Mouse (Mus musculus) stomach, adult 2 months (tissue): Measurements from ENCODE around the gene Cnga4. TPM values are rescaled to one million over a fixed set of nuclear protein-coding genes. Genes with fewer than 3 reads are reported as not detected.

Experiments used
- polyA plus RNA-seq: library from polyadenylated mRNA; depleted of rRNA; stranded (reverse); fragments of >200 nt; gene quantifications from 2 replicates; pipeline ENCODE4 v1.2.3, GENCODE M21; 2012; rRNA removed

The Cnga4 gene
- 0.05 and 0.08 TPM in 2 replicates for polyA plus RNA-seq

DNA sequence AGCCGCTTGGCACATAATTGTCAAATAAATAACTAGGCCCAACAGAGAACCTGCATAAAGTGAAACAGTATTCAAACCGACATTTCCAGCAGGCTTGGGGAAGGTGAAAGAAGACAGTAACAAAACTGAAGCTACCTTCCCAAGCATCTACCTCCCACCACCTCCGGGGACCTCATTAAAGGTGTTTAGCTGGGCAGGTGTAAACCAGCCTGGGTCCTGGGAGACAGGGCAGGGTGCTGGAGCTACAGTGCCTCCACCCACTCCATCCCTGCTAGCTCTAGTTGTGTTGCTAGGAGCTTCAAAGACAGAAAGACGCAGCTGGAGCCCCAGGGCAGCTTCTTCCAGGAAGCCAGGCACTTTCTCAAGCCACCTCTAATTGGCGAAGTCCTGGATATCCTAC is at the start of gene Cnga4:
TSS of gene Cnga4 (plus strand) at position 301 of the 400 bp plus-strand sequence.

DNA sequence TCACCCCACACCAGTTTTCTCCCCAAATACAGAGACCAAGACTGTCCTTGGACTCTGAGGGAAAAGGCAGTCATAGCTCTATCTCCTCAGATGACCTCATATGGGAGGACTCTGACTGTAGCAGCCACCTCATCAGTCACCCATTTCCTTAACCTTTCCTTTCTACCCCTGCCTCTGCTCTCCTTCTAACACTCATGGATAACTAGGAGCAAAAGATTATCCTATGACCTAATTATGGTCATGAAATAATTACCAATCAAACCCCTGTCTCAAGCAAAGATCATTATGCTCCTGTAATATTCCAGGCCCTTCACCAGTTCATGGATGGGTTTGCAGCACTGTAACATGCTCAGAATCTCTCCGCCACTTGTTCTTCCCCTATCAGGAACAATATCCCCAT is 36.4 kb upstream of the Cnga4 start, which contains the start of gene Olfr692:
TSS of gene Olfr692 (plus strand) at position 301 of the 400 bp plus-strand sequence.

DNA sequence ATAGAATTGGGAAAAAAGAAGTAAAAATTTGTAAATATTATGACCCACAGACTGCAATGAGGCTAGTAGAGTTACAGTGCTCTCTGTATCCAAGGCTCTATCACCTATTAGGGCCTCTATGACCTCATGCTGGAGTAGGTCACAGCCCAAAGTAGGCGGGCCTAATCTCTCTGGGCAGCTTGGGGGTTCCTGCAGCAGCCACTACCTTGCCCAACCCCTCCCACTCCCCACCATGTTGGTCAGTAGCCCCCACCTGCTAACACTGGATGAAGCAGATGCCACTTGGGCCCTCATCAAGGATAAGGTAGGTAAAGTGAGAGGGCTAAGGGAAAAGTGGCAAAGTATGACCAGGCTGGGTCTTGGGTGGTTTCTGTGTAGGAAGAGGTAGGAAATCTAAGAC is 29.5 kb upstream of the Cnga4 start, which contains the start of gene Gm5901:
TSS of gene Gm5901 (plus strand) at position 173 of the 400 bp plus-strand sequence.

DNA sequence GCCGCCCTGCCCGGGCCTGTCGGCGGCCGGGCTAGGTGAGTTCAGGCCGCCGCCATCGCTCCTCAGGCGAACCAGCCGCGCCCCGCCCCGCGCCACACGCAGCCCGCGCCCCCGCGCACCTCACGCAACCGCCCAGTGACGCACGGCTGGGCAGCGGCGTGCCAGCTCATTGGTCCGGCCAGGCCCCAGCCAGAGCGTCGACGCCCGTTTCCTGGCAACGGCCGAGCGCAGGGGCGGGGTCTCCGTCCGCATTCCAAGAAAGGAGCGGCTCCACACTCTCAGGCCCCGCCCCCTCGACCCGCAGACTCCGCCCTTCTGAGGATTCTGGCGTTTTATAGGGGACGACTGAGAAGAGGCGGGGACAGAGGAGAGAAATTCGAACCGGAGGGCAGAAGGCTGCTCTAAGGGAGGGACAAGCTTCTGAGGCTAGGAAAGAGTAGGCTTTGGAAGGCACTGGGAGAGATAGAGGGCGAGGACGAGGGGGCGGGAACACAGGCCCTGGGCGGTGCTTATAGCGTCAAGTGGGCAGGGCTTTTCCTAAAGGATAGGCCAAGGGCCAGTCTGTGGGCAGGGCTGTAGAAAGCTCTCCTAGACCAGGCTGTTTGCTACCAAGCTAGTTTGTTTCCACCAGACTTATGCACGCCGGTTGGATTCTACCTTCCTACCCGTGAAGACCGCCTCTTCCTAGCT is 4.3 kb upstream of the Cnga4 start, which contains the start of gene Fam160a2:
TSS of gene Fam160a2 (minus strand) at position 120 of the 690 bp plus-strand sequence.

DNA sequence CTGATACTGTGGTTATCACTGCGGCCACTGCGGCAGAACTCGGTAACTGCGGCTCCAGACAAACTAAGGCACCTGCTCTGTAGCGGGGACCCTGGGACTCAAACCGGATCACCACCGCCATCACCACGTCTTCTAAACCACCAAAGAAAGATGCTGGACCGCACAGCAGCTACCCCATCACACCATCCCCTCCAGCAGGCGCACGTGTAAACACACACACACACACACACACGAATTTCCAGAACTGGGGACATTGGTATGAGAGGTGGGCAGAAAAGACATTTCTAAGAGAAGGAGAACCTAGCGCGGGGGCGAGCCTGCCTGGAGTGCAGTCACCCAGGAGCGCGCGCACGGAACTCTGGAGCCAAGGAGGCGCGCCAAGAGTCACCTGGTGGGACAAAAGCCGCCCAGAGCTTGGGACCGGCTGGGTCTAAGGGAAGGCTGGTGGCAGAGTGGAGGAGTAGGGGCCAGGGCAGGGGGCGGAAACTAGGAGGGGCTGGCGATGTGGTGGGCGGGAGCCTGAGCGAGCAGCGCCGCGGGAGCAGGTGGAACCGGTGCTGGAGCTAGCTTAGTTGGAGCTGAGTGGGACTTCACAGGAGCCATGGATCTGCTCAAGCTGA is 21.2 kb downstream of the Cnga4 start, which contains the start of gene Cckbr:
TSS of gene Cckbr (plus strand) at position 308 of the 620 bp plus-strand sequence.

Other genes with a start within 250 kb of the Cnga4 start
- not detected in 2 replicates for gene Olfr684, start 240.9 kb upstream of the Cnga4 start, polyA plus RNA-seq
- not detected in 2 replicates for gene Olfr685, start 218.6 kb upstream of the Cnga4 start, polyA plus RNA-seq
- gene Olfr686, start 197.1 kb upstream of the Cnga4 start, polyA plus RNA-seq, result not detected in 2 replicates
- gene Olfr688, start 116.5 kb upstream of the Cnga4 start, polyA plus RNA-seq, result not detected in 2 replicates
- gene Olfr689, start 93.4 kb upstream of the Cnga4 start, polyA plus RNA-seq, result not detected in 2 replicates
- not detected in 2 replicates for gene Olfr690, start 70.5 kb upstream of the Cnga4 start, polyA plus RNA-seq
- gene Olfr691, start 62.3 kb upstream of the Cnga4 start, polyA plus RNA-seq, result not detected in 2 replicates
- gene Olfr692, start 36.3 kb upstream of the Cnga4 start, polyA plus RNA-seq, result not detected in 2 replicates
- gene Gm5901, start 29.5 kb upstream of the Cnga4 start, polyA plus RNA-seq, result not detected in 2 replicates
- gene Fam160a2, start 4.5 kb upstream of the Cnga4 start, polyA plus RNA-seq, result 23.6 and 28.1 TPM in 2 replicates
- gene Cckbr, start 21.2 kb downstream of the Cnga4 start, polyA plus RNA-seq, result 3.0 and 3.6 TPM in 2 replicates
- 51.6 and 102 TPM in 2 replicates for gene Cavin3, start 77.7 kb downstream of the Cnga4 start, polyA plus RNA-seq
- 45.5 and 63.9 TPM in 2 replicates for gene Smpd1, start 149.8 kb downstream of the Cnga4 start, polyA plus RNA-seq
- gene Apbb1, start 177.1 kb downstream of the Cnga4 start, polyA plus RNA-seq, result 35.3 and 39.9 TPM in 2 replicates
- 0.58 and 1.5 TPM in 2 replicates for gene Hpx, start 195.6 kb downstream of the Cnga4 start, polyA plus RNA-seq
- 17.6 and 30.9 TPM in 2 replicates for gene Trim3, start 229.0 kb downstream of the Cnga4 start, polyA plus RNA-seq
- 64.7 and 105 TPM in 2 replicates for gene Timm10b, start 235.5 kb downstream of the Cnga4 start, polyA plus RNA-seq
- gene Arfip2, start 235.8 kb downstream of the Cnga4 start, polyA plus RNA-seq, result 39.1 and 41.6 TPM in 2 replicates
- gene Gm45799, start 236.0 kb downstream of the Cnga4 start, polyA plus RNA-seq, result 277 and 457 TPM in 2 replicates
- 0.15 and 0.43 TPM in 2 replicates for gene Dnhd1, start 246.3 kb downstream of the Cnga4 start, polyA plus RNA-seq